Mouse (Mus musculus): ENCODE results near the gene Lpcat3. TPM values are rescaled to one million over a fixed set of nuclear protein-coding genes. Genes with fewer than 3 reads are reported as not detected.

Lpcat3 gene
- polyA plus RNA-seq, 1 experiment = not detected

DNA sequence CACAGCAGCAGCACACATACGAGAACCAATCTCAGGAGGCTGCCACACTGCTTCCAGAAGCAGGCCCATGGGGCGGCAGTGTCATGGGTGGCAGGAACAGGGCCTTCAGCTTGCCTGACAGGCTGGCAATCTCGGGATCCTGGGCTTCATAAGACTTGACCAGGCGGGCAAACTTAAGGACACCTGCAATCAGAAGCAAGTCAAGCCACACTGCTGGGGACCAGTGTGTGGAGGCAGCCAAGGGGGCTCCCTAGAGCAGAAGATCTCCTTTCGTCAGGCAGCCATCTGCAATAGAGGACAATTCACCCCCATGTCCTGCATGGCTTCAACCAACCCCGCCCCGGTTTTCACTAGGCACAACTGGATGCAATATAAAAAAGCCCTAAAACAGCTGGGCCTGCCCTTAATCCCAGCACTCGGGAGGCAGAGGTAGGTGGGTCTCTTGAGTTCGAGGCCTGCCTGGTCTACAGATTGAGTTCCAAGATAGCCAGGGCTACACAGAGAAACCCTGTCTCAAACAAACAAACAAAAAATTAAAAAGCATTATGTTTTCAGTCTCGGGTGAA, 76.5 kb downstream of the Lpcat3 start:
- H3K27ac ChIP-seq (ENCODE audit: insufficient read depth, low read depth, low read length) = no peak overlapping the region
- TF ChIP-seq POLR2A (IDR thresholded peaks at IDR 0.05; ENCODE audit: insufficient read depth, low read depth, low read length) (no peak), CTCF (IDR thresholded peaks at IDR 0.05; ENCODE audit: insufficient read depth, low read depth, low read length) (no peak)
- WGBS = 69% methylated on average over 10 of the region's 10 CpGs
- no peak overlapping the region for H3K4me3 ChIP-seq (ENCODE audit: insufficient read depth, low read depth, low read length)
- peaks cover 28% of the 10 kb centered on the region for H3K4me1 ChIP-seq (ENCODE audit: control insufficient read depth, insufficient read depth, low read length)

DNA sequence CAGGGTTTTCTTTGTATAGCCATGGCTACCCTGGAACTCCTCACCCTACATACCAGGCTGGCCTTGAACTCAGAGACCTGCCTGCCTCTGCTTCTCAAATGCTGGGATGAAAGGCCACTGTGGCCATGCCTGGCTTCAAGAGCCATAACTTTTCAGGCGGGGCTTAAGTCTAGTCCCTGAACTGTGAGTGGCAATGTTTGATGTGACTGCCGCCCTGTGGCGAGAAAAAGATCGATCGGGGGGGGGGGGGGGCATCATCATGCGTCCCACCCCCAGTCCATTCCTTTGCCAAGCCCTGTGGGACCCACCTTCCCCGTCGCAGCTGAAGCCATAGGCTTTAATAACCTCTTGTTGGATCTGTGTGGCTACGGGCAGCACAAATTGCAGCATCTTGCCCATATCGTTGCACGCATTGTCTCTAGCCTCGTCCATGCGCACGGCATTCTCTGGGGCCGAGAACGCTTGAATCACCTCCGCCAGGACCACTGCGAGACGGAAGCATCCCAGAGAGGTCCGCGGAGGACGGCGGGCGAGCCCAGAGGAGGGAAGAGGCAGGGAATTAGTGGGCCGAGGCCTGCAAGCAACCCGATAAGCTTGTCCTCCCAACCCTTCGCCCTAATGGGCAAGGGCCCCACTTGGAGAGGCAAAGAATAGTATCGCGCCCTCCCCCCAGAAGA, 77.5 kb downstream of the Lpcat3 start:
- peak overlapping the region; percentile 92 for H3K27ac ChIP-seq (ENCODE audit: insufficient read depth, low read depth, low read length)
- peak overlapping the region; percentile 63 for H3K4me3 ChIP-seq (ENCODE audit: insufficient read depth, low read depth, low read length)
- H3K4me1 ChIP-seq (ENCODE audit: control insufficient read depth, insufficient read depth, low read length) = peaks cover 37% of the 10 kb centered on the region
- under 1% methylated on average over 29 of the region's 29 CpGs for WGBS
- TF ChIP-seq POLR2A (IDR thresholded peaks at IDR 0.05; ENCODE audit: insufficient read depth, low read depth, low read length) (no peak), CTCF (IDR thresholded peaks at IDR 0.05; ENCODE audit: insufficient read depth, low read depth, low read length) (no peak)

DNA sequence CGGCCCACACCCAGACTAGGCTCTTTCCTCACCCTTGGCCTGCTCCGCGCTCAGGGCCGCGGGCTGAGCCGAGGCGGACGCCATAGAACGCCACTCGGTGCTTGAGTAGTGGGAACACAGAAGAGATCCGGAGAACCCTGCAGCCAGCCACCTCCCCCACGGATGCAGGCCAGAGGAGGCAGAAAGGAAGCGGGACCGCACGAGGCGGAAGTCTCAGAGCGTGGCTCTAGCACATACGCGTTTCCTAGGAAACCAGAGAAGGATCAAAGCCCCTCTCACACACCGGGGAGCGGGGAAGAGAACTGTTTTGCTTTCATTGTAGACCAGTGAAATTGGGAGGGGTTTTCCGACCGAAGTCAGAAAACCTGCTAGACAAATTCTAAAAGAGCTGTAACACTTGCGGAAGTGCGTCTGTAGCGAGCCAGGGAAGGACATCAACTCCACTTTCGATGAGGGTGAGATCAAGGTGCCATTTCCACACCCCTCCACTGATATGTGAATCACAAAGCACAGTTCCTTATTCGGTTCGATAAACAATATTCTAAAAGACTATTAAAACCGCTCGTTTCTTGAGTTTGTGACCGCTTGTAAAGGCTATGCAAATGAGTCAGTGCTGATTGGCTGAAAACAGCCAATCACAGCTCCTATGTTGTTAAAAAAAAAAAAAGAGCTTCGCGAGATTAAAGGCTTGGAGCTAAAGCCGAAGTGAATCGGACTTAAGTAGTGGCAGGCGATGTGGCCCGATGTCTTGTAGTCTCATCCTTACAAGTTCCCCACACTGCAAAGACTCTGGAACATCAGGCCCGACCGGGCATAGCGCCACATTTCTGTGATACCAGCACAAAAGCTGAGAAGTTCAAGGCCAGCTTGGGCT, 78.3 kb downstream of the Lpcat3 start, which contains the start of gene Grcc10:
Grcc10 (minus strand) TSS at position 487 of the 874 bp plus-strand sequence.
- peak within 1 kb of the TSS; percentile 92 for H3K27ac ChIP-seq (ENCODE audit: insufficient read depth, low read depth, low read length)
- peak within 1 kb of the TSS; percentile 63 for H3K4me3 ChIP-seq (ENCODE audit: insufficient read depth, low read depth, low read length)
- WGBS = under 1% methylated on average over 41 of the region's 41 CpGs
- H3K4me1 ChIP-seq (ENCODE audit: control insufficient read depth, insufficient read depth, low read length) = peaks cover 40% of the 10 kb centered on the region
- TF ChIP-seq CTCF (IDR thresholded peaks at IDR 0.05; ENCODE audit: insufficient read depth, low read depth, low read length) = peak; percentile 30; the same call in 1 of the 2 replicates
- TF ChIP-seq POLR2A (IDR thresholded peaks at IDR 0.05; ENCODE audit: insufficient read depth, low read depth, low read length) = peak; percentile 24; the same call in 1 of the 2 replicates

DNA sequence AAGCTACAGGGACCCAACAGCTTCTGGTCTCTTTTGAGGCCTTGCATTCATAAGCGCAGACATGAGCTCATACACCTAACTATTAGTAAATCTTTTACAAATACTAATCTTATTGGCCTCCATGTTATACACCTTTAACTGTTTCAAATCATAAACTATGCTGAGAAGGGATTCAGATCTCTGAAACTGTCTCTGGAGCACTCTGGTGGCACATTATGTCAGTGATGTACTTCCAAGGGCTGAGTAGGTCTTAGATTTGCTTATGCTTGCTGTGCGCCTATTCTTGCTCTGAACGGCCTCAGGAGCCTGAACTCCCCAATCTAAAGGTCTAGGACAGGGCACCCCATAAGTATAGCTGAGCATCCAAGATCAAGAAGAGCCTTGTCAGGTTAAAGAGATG, 79.0 kb downstream of the Lpcat3 start:
- peaks cover 47% of the 10 kb centered on the region for H3K4me1 ChIP-seq (ENCODE audit: control insufficient read depth, insufficient read depth, low read length)
- peak overlapping the region; percentile 12; the same call in 1 of the 2 replicates for H3K4me3 ChIP-seq (ENCODE audit: insufficient read depth, low read depth, low read length)
- TF ChIP-seq CTCF (IDR thresholded peaks at IDR 0.05; ENCODE audit: insufficient read depth, low read depth, low read length) (no peak), POLR2A (IDR thresholded peaks at IDR 0.05; ENCODE audit: insufficient read depth, low read depth, low read length) (no peak)
- 69% methylated on average over 3 of the region's 3 CpGs for WGBS
- peak overlapping the region; percentile 92 for H3K27ac ChIP-seq (ENCODE audit: insufficient read depth, low read depth, low read length)

GRCm38 (mm10) chr6:124742839-124743514, 80.2 kb downstream of the Lpcat3 start:
- H3K4me3 ChIP-seq (ENCODE audit: insufficient read depth, low read depth, low read length) = no peak overlapping the region
- H3K27ac ChIP-seq (ENCODE audit: insufficient read depth, low read depth, low read length) = no peak overlapping the region
- no peak for TF ChIP-seq CTCF (IDR thresholded peaks at IDR 0.05; ENCODE audit: insufficient read depth, low read depth, low read length)
- no peak for TF ChIP-seq POLR2A (IDR thresholded peaks at IDR 0.05; ENCODE audit: insufficient read depth, low read depth, low read length)
- H3K4me1 ChIP-seq (ENCODE audit: control insufficient read depth, insufficient read depth, low read length) = peaks cover 58% of the 10 kb centered on the region
- whole genome bisulfite sequencing = 91% methylated on average over 15 of the region's 15 CpGs

DNA sequence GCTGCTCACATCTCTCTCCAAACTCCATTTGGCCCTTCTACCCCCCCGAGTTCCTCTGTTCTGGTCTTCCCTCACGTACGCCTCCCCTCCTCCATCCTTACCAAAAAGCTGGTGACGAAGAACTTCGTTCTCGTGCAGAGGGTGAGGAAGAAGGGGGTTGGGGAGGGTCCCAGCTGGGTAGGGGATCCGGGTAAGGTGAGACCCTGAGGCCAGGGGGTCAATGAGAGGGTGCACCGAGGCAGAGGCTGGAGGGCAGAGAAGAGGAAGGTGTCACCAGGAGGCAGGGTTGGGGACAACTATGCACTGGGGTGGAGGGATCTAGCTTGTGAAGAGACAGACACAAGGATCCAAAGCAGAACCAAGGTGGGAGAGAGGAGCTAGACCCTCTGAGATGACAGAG, 80.8 kb downstream of the Lpcat3 start:
- H3K4me3 ChIP-seq (ENCODE audit: insufficient read depth, low read depth, low read length) = no peak overlapping the region
- H3K27ac ChIP-seq (ENCODE audit: insufficient read depth, low read depth, low read length) = no peak overlapping the region
- no peak for TF ChIP-seq POLR2A (IDR thresholded peaks at IDR 0.05; ENCODE audit: insufficient read depth, low read depth, low read length)
- no peak for TF ChIP-seq CTCF (IDR thresholded peaks at IDR 0.05; ENCODE audit: insufficient read depth, low read depth, low read length)
- peaks cover 54% of the 10 kb centered on the region for H3K4me1 ChIP-seq (ENCODE audit: control insufficient read depth, insufficient read depth, low read length)
- 87% methylated on average over 8 of the region's 8 CpGs for WGBS

DNA sequence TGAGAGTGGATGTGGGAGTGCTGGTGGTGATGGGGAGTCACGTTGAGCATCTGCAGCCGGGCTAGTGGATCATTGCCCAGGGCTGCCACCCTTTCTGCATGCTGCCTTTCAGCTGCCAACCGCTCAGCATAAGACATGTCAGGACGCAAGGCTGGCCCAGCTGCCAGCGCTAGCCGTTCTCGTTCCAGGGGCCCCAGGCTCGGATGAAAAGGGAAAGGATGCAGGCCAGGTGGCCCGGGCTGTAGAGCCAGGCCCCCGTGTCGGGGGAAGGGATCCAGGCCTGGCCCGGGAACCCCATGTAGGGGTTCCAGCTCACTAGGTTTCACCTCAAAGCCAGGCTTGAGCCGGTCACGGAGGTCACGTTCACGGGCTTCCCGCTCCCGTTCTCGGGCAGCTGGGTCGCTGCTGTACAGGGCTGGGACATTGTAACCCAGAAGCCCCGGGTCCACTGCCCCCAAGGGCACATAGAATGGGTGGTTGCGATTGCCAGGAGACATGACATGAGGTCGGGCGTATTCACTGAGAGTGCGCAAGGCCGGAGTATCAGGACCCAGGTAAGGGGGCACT, 82.0 kb downstream of the Lpcat3 start:
- Histone ChIP-seq H3K27ac (ENCODE audit: insufficient read depth, low read depth, low read length) (peak overlapping the region; percentile 13; the same call in 1 of the 2 replicates), H3K4me3 (ENCODE audit: insufficient read depth, low read depth, low read length) (peak overlapping the region; percentile 60), H3K4me1 (ENCODE audit: control insufficient read depth, insufficient read depth, low read length) (peaks cover 46% of the 10 kb centered on the region)
- TF ChIP-seq POLR2A (IDR thresholded peaks at IDR 0.05; ENCODE audit: insufficient read depth, low read depth, low read length) (no peak), CTCF (IDR thresholded peaks at IDR 0.05; ENCODE audit: insufficient read depth, low read depth, low read length) (no peak)
- 65% methylated on average over 26 of the region's 26 CpGs for WGBS
